Mouse (Mus musculus): ENCODE measurements around the gene Uap1. TPM values are rescaled to one million over a fixed set of nuclear protein-coding genes. Genes with fewer than 3 reads are reported as not detected.

The Uap1 gene
- 58.9 and 64.0 TPM in 2 replicates for polyA plus RNA-seq (2015; fragmentation: Nextera tagmentation; extraction: Ambion mirVana)

GRCm38 (mm10) chr1:170174814-170175332 lies at the start of gene Uap1:
Gene Uap1, minus strand, starts transcription at chr1:170174957.
- ATAC-seq (ENCODE audit: insufficient read depth, low FRiP score), result peak; percentile 99
- peak within 1 kb of the TSS; percentile 92 for H3K9ac ChIP-seq (ENCODE audit: low read length)
- H3K4me2 ChIP-seq (ENCODE audit: low read depth, low read length), result peak within 1 kb of the TSS; percentile 75
- no peaks in the 10 kb centered on the region for H3K27me3 ChIP-seq (ENCODE audit: control insufficient read depth, insufficient read depth, low read length)
- H3K36me3 ChIP-seq (ENCODE audit: control insufficient read depth, insufficient read depth, low read length), result no peaks in the 10 kb centered on the region
- H3K27ac ChIP-seq (ENCODE audit: low read length), result peak within 1 kb of the TSS; percentile 93
- peaks cover 7% of the 10 kb centered on the region; the same call in 1 of the 2 replicates for H3K4me1 ChIP-seq (ENCODE audit: control insufficient read depth, insufficient read depth, low read length)
- no peaks in the 10 kb centered on the region for H3K9me3 ChIP-seq (replicated peaks; ENCODE audit: control insufficient read depth, low read length)
- peak within 1 kb of the TSS; percentile 94 for H3K4me3 ChIP-seq (replicated peaks; ENCODE audit: low read length)
- WGBS, result under 1% methylated on average over 52 of the region's 52 CpGs

DNA sequence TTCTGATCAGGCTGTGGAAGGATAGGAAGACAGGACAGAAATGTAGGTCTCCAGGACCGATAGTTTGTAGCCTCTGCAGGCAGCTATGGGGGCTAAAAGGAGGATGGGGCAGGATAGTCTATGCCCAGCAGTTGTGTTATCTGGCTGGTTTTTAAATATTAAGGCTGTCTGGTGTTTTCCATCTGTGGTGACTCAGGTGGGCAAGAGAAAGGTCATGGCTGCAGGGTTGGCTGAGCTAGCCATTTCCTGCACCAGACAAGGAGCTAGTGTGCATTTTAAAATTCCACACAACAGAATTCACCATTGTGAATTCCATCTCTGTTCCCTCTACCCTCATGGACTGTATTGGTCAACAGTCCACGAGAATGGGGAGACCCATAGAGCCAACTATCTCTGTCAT lies 48.5 kb upstream of the Uap1 start:
- no peak overlapping the region for H3K4me3 ChIP-seq (replicated peaks; ENCODE audit: low read length)
- H3K4me1 ChIP-seq (ENCODE audit: control insufficient read depth, insufficient read depth, low read length), result no peaks in the 10 kb centered on the region
- WGBS, result 81% methylated on average over 2 of the region's 2 CpGs
- no peaks in the 10 kb centered on the region for H3K27me3 ChIP-seq (ENCODE audit: control insufficient read depth, insufficient read depth, low read length)
- H3K9me3 ChIP-seq (replicated peaks; ENCODE audit: control insufficient read depth, low read length), result no peaks in the 10 kb centered on the region
- no peak overlapping the region for H3K4me2 ChIP-seq (ENCODE audit: low read depth, low read length)
- H3K36me3 ChIP-seq (ENCODE audit: control insufficient read depth, insufficient read depth, low read length), result no peaks in the 10 kb centered on the region
- ATAC-seq (ENCODE audit: insufficient read depth, low FRiP score), result no peak
- no peak overlapping the region for H3K9ac ChIP-seq (ENCODE audit: low read length)
- H3K27ac ChIP-seq (ENCODE audit: low read length), result no peak overlapping the region

GRCm38 (mm10) chr1:170220351-170220750 lies 45.6 kb upstream of the Uap1 start:
- Histone ChIP-seq H3K36me3 (ENCODE audit: control insufficient read depth, insufficient read depth, low read length) (no peaks in the 10 kb centered on the region), H3K9me3 (replicated peaks; ENCODE audit: control insufficient read depth, low read length) (no peaks in the 10 kb centered on the region), H3K4me3 (replicated peaks; ENCODE audit: low read length) (no peak overlapping the region)

GRCm38 (mm10) chr1:170218091-170218884 lies 43.5 kb upstream of the Uap1 start:
- Histone ChIP-seq H3K4me1 (ENCODE audit: control insufficient read depth, insufficient read depth, low read length) (no peaks in the 10 kb centered on the region), H3K27ac (ENCODE audit: low read length) (no peak overlapping the region), H3K27me3 (ENCODE audit: control insufficient read depth, insufficient read depth, low read length) (no peaks in the 10 kb centered on the region), H3K36me3 (ENCODE audit: control insufficient read depth, insufficient read depth, low read length) (no peaks in the 10 kb centered on the region), H3K4me2 (ENCODE audit: low read depth, low read length) (no peak overlapping the region), H3K4me3 (replicated peaks; ENCODE audit: low read length) (no peak overlapping the region), H3K9me3 (replicated peaks; ENCODE audit: control insufficient read depth, low read length) (no peaks in the 10 kb centered on the region), H3K9ac (ENCODE audit: low read length) (no peak overlapping the region)
- ATAC-seq (ENCODE audit: insufficient read depth, low FRiP score), result no peak
- 79% methylated on average over 6 of the region's 6 CpGs for WGBS

More at GRCm38 (mm10) chr1:170220351-170220750, 45.6 kb upstream of the Uap1 start:
- no peaks in the 10 kb centered on the region for H3K4me1 ChIP-seq (ENCODE audit: control insufficient read depth, insufficient read depth, low read length)
- H3K9ac ChIP-seq (ENCODE audit: low read length), result no peak overlapping the region
- no peak overlapping the region for H3K27ac ChIP-seq (ENCODE audit: low read length)
- ATAC-seq (ENCODE audit: insufficient read depth, low FRiP score), result no peak
- no peak overlapping the region for H3K4me2 ChIP-seq (ENCODE audit: low read depth, low read length)
- H3K27me3 ChIP-seq (ENCODE audit: control insufficient read depth, insufficient read depth, low read length), result no peaks in the 10 kb centered on the region

DNA sequence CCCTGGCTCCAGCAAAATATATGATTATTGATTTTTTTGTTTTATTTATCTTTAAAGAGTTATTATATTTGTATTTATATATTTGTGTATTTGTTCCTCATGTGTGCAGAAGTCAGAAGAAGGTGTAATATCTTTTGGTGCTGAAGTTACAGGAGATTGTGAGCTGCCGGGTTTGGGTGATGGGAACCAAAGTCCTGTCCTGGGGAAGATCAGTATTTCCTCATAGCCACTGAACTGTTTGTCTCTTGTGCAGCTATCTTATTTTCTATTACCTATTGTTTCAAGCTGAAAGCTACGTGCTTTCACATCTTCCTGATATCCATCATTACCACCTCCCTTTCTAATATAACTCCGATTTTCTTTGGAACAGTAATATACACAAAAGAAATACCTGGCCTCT lies 40.8 kb upstream of the Uap1 start:
- H3K27me3 ChIP-seq (ENCODE audit: control insufficient read depth, insufficient read depth, low read length), result no peaks in the 10 kb centered on the region
- 71% methylated on average over 3 of the region's 3 CpGs for WGBS
- no peaks in the 10 kb centered on the region for H3K4me1 ChIP-seq (ENCODE audit: control insufficient read depth, insufficient read depth, low read length)
- H3K9ac ChIP-seq (ENCODE audit: low read length), result peak overlapping the region; percentile 96
- H3K27ac ChIP-seq (ENCODE audit: low read length), result peak overlapping the region; percentile 88; the same call in 1 of the 2 replicates
- no peaks in the 10 kb centered on the region for H3K9me3 ChIP-seq (replicated peaks; ENCODE audit: control insufficient read depth, low read length)
- H3K4me3 ChIP-seq (replicated peaks; ENCODE audit: low read length), result peak overlapping the region; percentile 85
- ATAC-seq (ENCODE audit: insufficient read depth, low FRiP score), result no peak
- peak overlapping the region; percentile 44 for H3K4me2 ChIP-seq (ENCODE audit: low read depth, low read length)
- H3K36me3 ChIP-seq (ENCODE audit: control insufficient read depth, insufficient read depth, low read length), result no peaks in the 10 kb centered on the region

DNA sequence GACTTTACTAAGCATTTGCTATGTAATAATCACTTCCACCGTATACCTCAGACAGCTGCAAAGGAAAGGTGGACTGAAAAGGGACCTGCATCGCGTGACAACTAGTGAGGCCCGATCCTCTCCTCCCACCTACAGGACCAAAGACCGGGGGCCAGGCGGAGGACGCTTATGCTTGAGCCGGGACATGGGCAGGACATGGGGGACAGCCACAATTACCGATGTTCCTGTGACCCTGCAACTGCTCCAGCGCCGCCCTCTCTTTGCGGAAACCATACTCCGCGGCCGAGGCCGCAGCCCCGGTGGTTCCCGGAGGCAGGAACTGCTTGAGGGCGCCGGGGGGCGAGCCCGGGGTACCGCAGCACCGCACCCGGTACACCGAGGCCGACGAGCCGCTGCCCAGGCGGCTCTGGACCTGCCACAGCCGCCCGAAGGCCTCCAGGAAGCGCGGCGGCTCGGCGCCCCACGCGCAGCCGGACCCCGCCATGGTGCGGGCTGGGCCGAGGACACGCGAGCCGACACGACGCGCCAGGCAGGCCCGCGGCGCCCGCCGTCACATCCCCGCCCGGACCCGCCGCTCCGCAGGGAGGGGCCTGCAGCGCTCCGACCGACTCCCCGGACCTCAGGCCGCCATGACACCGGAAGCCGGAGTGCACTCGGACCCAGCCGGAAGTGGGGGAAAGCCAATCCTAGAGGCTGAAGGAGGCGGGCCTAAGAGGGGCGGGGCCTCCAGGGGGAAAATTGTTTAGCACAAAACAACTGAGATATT lies 40.2 kb upstream of the Uap1 start, which contains the start of gene Uhmk1:
Gene Uhmk1 (minus strand): TSS at position 641 of the 766 bp plus-strand sequence.
- Histone ChIP-seq H3K9me3 (replicated peaks; ENCODE audit: control insufficient read depth, low read length) (no peaks in the 10 kb centered on the region), H3K27ac (ENCODE audit: low read length) (peak within 1 kb of the TSS; percentile 88), H3K36me3 (ENCODE audit: control insufficient read depth, insufficient read depth, low read length) (peaks cover 3% of the 10 kb centered on the region; the same call in 1 of the 2 replicates), H3K4me2 (ENCODE audit: low read depth, low read length) (peak within 1 kb of the TSS; percentile 68), H3K27me3 (ENCODE audit: control insufficient read depth, insufficient read depth, low read length) (no peaks in the 10 kb centered on the region), H3K4me3 (replicated peaks; ENCODE audit: low read length) (peak within 1 kb of the TSS; percentile 85), H3K4me1 (ENCODE audit: control insufficient read depth, insufficient read depth, low read length) (no peaks in the 10 kb centered on the region), H3K9ac (ENCODE audit: low read length) (peak within 1 kb of the TSS; percentile 96)
- peak; percentile 98 for ATAC-seq (ENCODE audit: insufficient read depth, low FRiP score)
- under 1% methylated on average over 70 of the region's 70 CpGs for WGBS

DNA sequence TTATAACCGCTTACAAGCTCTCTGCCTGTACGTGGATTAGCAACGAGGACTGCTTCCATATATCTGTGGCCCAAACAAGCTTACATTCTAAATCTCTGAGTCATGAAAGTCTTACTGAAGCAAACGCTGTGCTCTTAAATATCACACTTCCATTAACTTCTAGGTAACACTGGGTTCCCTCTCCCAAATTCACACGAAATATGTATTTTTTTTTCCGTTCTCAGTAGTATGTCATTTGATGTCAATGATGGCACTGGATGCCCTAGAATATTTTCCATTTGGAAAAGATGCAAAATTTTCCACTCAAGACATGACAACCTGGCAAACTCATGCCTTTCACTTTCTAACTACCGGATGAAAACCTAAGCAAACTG lies 39.6 kb upstream of the Uap1 start:
- no peak for ATAC-seq (ENCODE audit: insufficient read depth, low FRiP score)
- H3K9me3 ChIP-seq (replicated peaks; ENCODE audit: control insufficient read depth, low read length), result no peaks in the 10 kb centered on the region
- H3K27me3 ChIP-seq (ENCODE audit: control insufficient read depth, insufficient read depth, low read length), result no peaks in the 10 kb centered on the region
- H3K9ac ChIP-seq (ENCODE audit: low read length), result peak overlapping the region; percentile 96
- H3K4me1 ChIP-seq (ENCODE audit: control insufficient read depth, insufficient read depth, low read length), result no peaks in the 10 kb centered on the region
- H3K4me3 ChIP-seq (replicated peaks; ENCODE audit: low read length), result peak overlapping the region; percentile 85
- H3K36me3 ChIP-seq (ENCODE audit: control insufficient read depth, insufficient read depth, low read length), result peaks cover 3% of the 10 kb centered on the region; the same call in 1 of the 2 replicates
- peak overlapping the region; percentile 68 for H3K4me2 ChIP-seq (ENCODE audit: low read depth, low read length)
- peak overlapping the region; percentile 88 for H3K27ac ChIP-seq (ENCODE audit: low read length)
- WGBS, result 24% methylated on average over 7 of the region's 7 CpGs

DNA sequence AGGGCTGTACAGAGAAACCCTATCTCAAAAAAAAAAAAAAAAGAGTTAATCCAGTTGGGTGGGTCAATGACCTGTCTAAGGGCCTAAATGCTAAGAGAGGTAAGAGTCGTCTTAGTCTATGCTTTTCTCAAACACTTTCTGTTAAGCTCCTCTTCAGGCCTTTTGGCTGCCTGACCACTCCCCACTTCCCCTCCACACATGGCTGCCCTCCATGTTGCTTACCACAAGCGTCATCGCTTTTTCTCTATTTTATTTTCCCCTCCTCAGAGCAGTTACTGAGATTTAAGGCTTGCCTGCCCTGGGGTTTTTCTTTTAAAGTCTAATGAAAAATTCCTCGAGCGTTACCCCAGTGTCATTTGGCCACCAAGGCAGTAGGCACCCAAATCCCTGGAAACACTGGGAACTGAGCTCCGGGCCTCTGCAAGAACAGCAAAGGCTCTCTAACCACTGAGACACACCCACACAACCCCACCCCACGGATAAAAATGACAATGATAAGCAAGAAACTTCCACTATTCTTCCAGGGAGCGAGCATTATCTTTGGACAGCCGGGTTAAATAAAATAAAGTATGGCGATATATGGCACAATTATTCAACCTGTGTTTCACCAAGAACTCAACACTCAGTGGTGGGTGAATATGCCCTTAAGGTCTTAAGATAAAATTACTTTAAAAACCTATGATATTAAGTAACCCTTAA lies 38.6 kb upstream of the Uap1 start:
- ATAC-seq (ENCODE audit: insufficient read depth, low FRiP score), result no peak
- Histone ChIP-seq H3K4me1 (ENCODE audit: control insufficient read depth, insufficient read depth, low read length) (no peaks in the 10 kb centered on the region), H3K9me3 (replicated peaks; ENCODE audit: control insufficient read depth, low read length) (no peaks in the 10 kb centered on the region), H3K4me2 (ENCODE audit: low read depth, low read length) (no peak overlapping the region), H3K27ac (ENCODE audit: low read length) (no peak overlapping the region), H3K4me3 (replicated peaks; ENCODE audit: low read length) (no peak overlapping the region), H3K27me3 (ENCODE audit: control insufficient read depth, insufficient read depth, low read length) (no peaks in the 10 kb centered on the region), H3K9ac (ENCODE audit: low read length) (no peak overlapping the region), H3K36me3 (ENCODE audit: control insufficient read depth, insufficient read depth, low read length) (peaks cover 7% of the 10 kb centered on the region; the same call in 1 of the 2 replicates)
- 89% methylated on average over 10 of the region's 10 CpGs for WGBS

Data from stomach, embryonic 16.5 days (tissue).